Mouse (Mus musculus) bone marrow, adult 2 months (tissue): ENCODE measurements around the gene Acr. TPM values are rescaled to one million over a fixed set of nuclear protein-coding genes. Genes with fewer than 3 reads are reported as not detected.

Experiments used
- H3K27ac ChIP-seq: fragments of 200-500 bp; 2 replicates; pipeline ENCODE4 v1.5.1; 2012; ENCODE audit warnings: low read depth, mild to moderate bottlenecking, control low read depth, inconsistent platforms, low read length; ENCODE audit not compliant: control insufficient read depth, poor library complexity, insufficient read depth
- H3K4me1 ChIP-seq: fragments of 200-500 bp; 2 replicates; pipeline ENCODE4 v1.6.1; 2011; ENCODE audit warnings: low read length; ENCODE audit not compliant: control insufficient read depth, insufficient read depth
- H3K4me3 ChIP-seq: fragments of 200-500 bp; replicated peaks from 2 replicates; pipeline ENCODE3; 2011; ENCODE audit warnings: mild to moderate bottlenecking, low read depth, low read length, control low read depth; ENCODE audit not compliant: control insufficient read depth
- CTCF ChIP-seq: fragments of 200-500 bp; IDR thresholded peaks from 2 replicates; pipeline ENCODE4 v1.5.1; 2011; ENCODE audit warnings: low read length, control low read depth; ENCODE audit not compliant: control insufficient read depth, insufficient read depth
- POLR2A ChIP-seq: fragments of 200-500 bp; IDR thresholded peaks from 2 replicates; pipeline ENCODE4 v1.6.1; 2011; ENCODE audit warnings: low read depth, mild to moderate bottlenecking, control low read depth, low read length, borderline replicate concordance; ENCODE audit not compliant: control insufficient read depth
- WGBS: fragments of 180-500 bp; shearing (Covaris S2); methylation state at CpG from one replicate; pipeline ENCODE4 v1.1.7; 2018; 5-methylcytosine and 5-hydroxymethylcytosine counted together
- polyA plus RNA-seq: library from polyadenylated mRNA; stranded (reverse); fragments of >200 nt; gene quantifications from 2 replicates; pipeline ENCODE4 v1.2.4, GENCODE M21; 2011; ENCODE audit warnings: low replicate concordance; ENCODE audit not compliant: missing spikeins, insufficient read depth, insufficient read length

Gene Acr
- not detected in 2 replicates for polyA plus RNA-seq

DNA sequence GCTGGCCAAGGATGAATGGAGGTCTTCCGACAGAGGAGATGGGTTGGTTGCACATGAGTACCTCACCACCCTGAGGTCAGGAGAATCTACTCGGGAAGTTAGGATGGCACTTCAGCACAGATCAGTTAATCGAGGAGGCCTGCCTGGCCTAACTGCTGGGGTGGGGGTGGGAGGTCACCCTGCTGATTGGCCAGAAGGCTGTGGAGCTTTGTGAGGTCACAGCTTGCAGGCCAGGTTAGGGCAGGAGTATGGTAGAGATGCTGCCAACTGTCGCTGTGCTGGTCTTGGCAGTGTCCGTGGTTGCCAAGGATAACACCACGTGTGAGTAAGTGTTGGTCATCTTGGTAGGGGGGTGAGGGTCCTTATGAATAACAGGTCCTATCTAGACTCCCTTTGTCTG is at the start of gene Acr:
TSS of gene Acr (plus strand) at position 213 of the 400 bp plus-strand sequence.
- 88% methylated on average over 6 of the region's 6 CpGs for WGBS
- Histone ChIP-seq H3K4me1 (no peaks in the 10 kb centered on the region), H3K27ac (no peak within 1 kb of the TSS), H3K4me3 (no peak within 1 kb of the TSS)
- TF ChIP-seq POLR2A = no peak
- no peak for TF ChIP-seq CTCF

DNA sequence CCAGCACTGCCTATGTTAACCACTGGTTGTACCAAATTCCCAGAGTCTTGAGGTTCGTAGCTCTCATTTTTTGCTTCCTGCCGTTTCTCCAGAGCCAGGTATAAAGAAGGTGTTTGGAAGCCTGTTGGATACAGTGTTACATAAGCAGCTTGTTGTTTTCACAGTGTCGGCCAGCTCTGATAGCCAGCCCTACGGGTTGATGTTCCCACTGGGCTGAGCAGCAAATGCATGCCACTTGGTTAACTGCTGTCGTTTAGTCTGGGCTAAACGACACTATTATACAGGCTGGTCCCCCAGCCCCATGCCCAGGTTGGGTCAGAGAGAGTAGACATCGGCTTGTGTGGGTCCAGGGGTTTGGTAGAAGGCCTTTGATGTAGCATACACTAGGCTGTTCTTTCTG is 46.2 kb upstream of the Acr start:
- Histone ChIP-seq H3K4me1 (no peaks in the 10 kb centered on the region), H3K4me3 (no peak overlapping the region), H3K27ac (no peak overlapping the region)
- 81% methylated on average over 7 of the region's 7 CpGs for WGBS
- no peak for TF ChIP-seq CTCF
- TF ChIP-seq POLR2A = no peak

DNA sequence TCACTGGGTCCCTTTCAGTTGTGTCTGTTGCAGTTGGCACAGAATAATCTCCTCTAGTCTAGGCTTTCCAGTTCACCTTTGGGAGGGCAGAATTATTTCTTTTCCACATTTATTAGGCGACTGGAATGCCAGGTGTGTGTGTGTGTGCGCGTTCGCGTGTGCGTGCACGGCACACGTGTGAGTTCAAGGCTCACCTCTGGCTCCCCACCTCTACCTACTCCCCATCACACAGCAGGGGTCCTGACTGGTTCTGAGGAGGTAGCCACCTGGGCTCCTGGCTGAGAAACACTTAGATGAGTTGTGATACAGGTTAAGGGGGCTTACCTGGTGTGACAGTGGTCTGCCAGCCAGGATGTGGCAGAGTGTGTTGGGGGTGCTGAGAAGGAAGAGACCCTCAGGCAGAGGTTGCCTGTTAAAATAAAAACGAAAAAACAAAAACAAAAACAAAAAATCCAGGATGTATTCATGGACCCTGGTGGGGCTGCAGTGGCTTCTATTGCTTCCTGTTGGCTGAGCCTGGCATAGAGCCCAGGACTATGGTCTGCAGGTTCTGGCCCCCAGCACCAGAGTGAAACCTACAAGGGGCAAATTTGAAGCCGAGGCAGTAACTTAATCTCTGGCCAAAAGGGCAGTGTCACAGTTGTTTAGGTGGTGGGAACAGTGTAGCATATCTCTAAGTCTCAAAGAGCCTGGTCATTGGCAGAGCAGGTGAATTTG is 45.4 kb upstream of the Acr start:
- H3K4me1 ChIP-seq = no peaks in the 10 kb centered on the region
- no peak overlapping the region for H3K27ac ChIP-seq
- H3K4me3 ChIP-seq = no peak overlapping the region
- TF ChIP-seq CTCF (no peak), POLR2A (no peak)
- 83% methylated on average over 10 of the region's 10 CpGs for WGBS

DNA sequence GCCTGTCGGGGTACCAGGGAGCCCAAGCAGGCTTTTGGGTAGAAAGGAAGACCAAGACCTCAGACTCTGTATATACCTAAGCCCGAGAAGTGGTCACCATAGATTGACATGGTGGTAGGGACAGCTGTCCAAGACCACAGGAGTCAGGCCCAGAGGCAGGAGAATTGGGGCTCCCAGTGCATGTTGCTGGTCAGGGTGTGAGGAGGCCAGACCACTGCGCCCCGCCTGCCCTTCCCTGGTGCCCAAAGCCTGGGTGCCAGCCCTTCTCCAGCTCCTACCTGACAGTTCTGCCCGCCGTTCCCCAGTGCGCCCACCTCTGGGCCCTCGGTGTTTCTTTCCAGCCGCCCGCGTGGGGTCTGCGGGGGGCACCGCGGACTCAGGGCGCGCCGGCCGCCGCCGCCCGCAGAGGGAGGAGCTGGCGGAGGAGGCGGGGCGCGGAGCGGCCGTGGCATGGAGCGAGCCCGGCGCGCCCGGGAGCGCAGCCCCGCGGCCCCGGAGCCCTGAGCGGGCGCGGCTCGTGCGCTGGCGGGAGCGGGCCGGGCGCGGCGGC is 44.8 kb upstream of the Acr start:
- H3K27ac ChIP-seq = no peak overlapping the region
- H3K4me3 ChIP-seq = no peak overlapping the region
- WGBS = 82% methylated on average over 47 of the region's 47 CpGs
- H3K4me1 ChIP-seq = no peaks in the 10 kb centered on the region
- no peak for TF ChIP-seq POLR2A
- TF ChIP-seq CTCF = no peak

DNA sequence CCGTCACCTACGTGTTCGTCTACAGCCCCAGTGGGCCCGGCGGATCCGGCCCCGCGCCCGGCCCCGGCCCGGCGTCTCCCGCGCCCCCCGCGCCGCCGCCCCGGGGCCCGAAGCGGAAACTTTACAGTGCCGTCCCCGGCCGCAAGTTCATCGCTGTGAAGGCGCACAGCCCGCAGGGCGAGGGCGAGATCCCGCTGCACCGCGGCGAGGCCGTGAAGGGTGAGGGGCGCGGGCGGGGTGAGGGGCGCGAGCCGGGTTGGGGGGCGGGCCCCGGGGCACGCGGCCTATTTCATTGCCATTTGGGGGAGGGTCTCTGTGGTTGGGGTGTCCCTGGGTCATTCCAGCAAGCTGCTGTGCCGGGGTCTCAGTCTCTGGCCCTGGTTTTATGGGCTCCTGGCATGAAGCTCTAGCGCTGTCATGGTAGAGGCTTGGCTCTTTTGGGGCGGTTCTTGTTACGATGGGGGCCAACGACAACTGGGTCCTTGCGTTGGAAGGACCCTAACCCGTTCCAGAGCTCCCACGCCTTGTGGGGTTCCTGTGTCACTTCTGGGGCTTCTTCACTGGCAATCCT is 44.0 kb upstream of the Acr start:
- no peak overlapping the region for H3K4me3 ChIP-seq
- no peak for TF ChIP-seq CTCF
- TF ChIP-seq POLR2A = no peak
- 88% methylated on average over 52 of the region's 52 CpGs for WGBS
- no peaks in the 10 kb centered on the region for H3K4me1 ChIP-seq
- no peak overlapping the region for H3K27ac ChIP-seq

DNA sequence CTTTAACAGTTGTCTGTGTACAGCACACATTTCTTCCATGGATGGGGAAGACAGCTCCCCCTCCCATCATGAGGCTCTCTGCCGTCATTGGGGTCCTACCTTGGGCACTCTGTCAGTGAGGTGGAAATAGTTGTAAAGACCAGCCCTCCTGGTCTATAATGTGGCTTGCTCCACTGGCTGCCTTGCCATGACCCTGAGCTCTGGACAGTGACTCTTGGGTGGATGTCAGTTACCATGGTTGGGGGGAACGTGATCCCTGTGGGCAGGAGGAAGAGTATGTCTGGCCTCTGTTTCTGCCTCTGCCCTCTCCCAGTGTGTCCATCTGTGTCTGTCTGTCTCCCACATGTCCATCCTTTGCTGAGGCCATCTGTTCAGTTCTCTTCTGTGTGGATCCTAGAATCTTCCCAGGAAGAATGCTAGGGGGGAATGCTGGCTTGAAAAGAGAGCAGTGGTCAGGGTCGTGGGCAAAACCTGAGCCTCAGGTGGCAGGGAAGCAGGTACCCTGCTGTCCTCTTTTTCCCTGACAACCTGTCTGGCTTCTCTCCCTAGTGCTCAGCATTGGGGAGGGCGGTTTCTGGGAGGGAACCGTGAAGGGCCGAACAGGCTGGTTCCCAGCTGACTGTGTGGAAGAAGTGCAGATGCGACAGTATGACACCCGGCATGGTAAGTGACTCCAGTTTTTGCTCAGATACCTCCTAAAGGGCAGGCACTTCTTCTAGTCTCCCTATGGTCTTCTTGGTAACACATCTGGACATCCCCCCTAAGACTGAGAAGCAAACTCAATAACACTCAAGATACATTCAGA is 43.3 kb upstream of the Acr start:
- Histone ChIP-seq H3K4me1 (no peaks in the 10 kb centered on the region), H3K4me3 (no peak overlapping the region), H3K27ac (no peak overlapping the region)
- WGBS = 88% methylated on average over 8 of the region's 8 CpGs
- TF ChIP-seq POLR2A (no peak), CTCF (no peak)

DNA sequence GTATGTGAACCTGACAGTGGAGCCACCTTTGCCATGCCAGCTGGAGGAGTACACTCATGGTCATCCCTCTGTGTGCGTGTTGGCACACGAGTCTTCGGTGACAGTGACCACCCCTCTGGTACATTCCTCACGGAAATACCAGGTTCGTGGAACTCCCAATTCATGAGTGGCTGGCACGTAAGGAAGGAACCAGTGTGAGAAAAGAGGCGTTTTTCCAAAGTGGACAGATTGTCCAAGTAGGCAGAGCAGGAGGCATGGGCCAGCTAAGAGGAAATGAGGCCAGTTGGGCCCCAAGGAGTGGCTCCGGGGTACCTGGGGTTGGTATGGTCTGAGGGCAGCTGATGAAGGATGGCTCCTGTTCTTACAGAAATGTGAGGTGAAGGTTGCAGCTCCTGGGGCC is 42.7 kb upstream of the Acr start:
- H3K27ac ChIP-seq = no peak overlapping the region
- H3K4me3 ChIP-seq = no peak overlapping the region
- no peaks in the 10 kb centered on the region for H3K4me1 ChIP-seq
- TF ChIP-seq CTCF = no peak
- no peak for TF ChIP-seq POLR2A
- 87% methylated on average over 8 of the region's 8 CpGs for WGBS

DNA sequence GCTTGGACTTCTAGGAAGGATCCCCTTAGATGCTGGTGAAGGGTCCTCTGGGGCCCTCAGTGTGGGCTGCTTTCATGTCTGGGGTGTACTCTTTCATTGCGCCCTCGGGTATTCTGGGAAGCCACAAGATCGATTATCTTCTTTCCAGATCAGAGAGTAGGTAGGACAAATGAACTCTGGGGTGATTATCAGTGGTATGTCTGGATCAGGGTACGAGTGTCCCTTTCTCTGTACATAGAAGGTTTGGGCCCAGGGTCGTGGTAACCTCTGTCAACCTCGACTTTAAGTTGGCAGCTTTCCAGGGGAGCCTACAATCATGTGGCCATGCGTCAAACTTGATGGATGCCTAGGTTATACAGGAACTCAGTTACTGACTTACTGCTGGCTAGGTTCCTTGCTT is 42.2 kb upstream of the Acr start:
- 42% methylated on average over 7 of the region's 7 CpGs for WGBS
- H3K4me1 ChIP-seq = no peaks in the 10 kb centered on the region
- TF ChIP-seq CTCF (no peak), POLR2A (no peak)
- no peak overlapping the region for H3K27ac ChIP-seq
- H3K4me3 ChIP-seq = no peak overlapping the region
